Mouse (Mus musculus) right cerebral cortex, postnatal 36 days (tissue): ENCODE measurements around the gene Slain1.
A peak's percentile ranks its signal among the peaks of the same experiment; 100 is the strongest.

Source experiments
- DNase-seq, 2 experiments: peaks; one replicate each; pipeline ENCODE4 v3.0.0; 2022; ENCODE audit warnings: low spot score in 2 of 2, mixed read lengths in 1 of 2

The Slain1 gene

DNA sequence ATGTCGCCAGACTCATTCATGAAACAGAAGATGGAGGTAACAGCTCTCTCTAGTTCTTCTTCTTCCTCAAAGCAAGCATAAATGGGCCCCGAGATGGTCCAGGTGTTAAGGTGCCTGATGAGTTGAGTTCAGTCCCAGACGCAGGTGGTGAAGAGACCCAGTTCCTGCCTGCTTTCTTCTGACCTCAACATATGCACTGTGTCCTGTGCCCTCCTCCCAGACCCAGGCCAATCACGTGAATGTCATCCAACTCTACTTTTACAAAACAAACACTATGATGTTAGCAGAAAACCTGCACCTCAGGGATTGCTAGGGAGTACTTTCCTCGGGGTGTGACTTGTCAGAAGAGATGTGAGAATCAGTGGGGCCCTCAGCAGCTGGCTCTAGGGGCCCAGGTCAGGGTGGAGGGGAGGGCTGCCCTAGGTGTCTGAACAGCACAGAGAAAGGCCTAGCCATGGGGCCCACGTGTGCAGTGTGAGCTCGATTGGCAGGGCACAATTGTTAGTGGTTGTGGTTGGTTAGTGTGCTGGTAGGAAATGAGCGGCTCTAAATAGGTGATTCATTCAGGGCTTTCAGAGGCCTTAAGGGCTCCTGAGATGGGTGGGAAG, 16.4 kb downstream of the Slain1 start:
- no peak for DNase-seq

DNA sequence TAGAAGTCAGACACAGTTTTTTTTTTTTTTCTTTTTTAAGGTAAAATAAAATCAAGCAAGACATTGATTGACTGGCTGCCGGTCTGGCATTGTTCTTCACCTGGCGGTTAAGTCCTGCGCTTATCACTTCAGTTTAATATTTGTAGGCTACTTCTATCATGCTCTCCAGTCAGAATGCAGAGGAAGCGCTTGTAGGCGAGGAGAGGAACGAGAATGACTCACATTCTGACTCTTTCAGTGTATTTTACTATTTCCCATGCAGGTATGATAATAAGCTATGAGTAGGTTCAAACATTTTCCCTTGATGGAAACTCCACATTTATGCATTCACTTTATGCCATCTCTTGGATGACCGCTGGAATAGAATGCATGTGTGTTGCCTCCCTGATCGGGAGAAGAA, 17.0 kb downstream of the Slain1 start:
- DNase-seq: no peak

DNA sequence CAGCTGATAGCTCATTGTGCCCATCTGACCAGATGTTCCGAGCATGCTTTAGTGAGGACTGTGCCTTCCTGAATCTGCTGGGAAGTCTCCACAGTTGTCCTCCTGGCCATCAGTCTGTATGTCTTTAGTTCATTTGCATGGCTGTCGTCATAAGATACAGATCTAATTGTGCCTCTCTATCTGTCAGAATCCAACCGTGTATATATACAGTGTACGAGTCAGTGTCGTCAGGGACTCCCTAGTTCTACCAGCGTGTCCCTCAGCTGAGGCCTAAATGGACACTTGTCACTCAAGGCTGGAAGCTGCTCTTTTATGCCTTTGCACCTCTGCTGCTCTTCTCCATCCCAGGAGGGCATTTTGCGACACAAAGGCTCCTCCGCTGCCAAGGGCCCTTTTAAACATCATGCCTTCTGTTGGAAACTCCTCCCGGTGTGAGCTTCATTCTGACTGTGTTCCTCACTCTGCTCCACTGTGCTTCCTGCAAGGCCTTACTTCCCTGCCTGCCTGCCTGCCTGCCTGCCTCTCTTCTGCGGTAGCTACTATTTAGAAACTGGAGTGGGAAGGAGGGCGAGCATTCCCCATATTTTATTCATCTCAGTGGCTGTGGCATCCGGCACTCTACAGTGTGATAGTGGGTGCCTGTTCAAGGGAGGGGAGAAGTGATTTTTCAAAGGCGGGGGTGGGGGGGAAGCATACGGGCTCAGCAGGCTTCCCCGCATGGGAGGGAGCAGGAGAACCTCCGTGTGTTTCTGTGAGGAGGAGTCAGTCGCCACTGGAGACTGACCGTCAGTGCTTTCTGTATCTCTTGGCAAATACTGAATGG, 29.6 kb downstream of the Slain1 start:
- peak in 1 of 2 experiments; percentile 41 for DNase-seq

DNA sequence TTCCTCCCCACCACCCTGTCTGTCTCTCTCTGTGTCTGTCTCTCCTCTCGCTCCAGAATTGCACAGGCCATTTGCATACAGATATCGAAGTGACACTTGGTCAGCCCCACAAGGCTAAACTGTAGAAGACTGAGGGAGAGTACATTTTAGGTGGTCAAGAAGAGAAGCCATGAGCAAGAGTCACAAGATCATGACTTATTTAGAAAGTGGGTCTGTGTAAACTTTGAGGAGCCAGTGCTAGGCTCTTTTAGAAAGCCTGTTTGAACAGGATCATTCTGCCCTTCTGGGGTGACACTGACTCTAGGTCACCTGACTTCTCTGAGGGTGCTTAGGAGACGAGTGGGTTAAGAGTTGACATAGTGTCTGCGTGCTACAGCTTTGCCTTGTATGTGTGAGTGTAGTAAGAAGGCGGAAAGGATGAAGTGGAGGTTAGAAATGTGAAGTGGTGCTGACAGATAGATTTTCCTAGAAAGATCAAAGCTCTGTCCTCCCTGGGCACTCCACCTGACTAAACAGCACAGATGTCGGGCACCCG, 30.3 kb downstream of the Slain1 start:
- DNase-seq: no peak

DNA sequence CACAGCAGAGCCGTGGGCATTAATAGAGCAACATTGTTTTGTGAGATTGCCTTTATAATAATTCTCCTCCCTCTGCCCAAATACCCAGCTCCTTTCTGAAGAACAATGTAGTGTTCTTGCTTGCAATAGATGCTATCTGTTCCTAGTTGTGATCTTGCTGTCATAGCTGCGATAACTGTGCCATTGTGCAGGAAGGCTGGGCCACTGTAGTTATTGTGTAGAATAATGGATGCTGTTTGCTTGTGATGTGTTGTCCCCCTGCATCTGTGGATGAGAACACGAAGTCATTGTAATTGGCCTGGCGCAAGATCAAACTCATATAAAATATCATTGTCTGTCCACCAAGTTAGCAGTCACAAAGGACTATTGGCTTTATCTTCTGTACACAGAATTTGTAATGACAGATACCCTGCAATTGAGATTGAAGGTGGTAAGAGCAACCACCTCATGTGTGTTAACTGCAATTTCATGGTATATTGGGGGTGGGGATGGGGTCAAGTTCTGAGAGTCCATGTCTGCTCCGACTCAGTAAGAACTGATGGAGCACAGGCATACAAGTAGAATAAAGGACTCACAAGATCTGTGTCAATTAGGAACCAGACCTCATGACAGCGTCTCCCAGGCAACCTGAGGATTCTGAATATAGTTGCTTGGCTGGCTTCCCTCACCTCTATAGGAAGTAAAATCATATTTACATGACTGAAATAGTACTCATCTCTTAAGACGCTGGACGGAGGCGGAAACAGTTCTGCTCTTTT, 32.8 kb downstream of the Slain1 start:
- no peak for DNase-seq

DNA sequence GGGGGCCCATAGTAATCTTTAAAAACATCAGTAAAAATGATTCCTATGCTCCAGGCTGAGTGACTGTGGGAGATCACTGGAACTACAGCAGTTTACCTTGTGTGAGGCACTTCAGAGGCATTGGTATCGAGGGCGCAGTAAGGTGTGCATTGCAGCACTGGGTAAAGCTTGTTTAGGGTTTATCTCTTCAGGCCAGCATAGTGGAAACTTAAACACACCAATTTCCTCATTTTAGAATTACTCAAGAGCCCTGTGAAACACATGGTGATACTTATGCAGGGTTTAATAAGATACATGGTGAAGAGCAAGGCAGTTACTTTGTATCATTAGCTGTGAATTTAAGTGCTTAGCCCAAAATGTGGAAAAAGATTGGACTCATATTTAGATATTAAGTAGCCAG, 37.0 kb downstream of the Slain1 start:
- no peak for DNase-seq

DNA sequence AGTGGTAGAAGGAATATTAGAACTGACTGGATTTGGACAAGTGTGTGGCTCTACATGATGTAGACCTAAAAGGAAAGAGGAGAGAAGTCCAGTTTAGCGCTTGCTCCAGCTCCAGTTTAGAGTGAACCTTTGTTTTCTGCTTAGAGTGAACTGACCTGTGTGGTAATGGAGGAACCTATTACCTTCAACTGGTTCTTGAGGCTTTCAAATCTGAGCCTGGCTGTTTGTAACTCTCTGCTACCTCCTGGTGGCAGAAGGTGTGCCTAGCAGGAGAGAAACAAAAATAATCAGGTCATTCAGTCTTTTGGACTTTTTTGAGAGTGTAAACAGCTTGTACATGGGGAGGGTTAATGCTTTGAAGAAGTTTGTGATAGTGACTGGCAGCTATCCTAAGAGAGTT, 44.3 kb downstream of the Slain1 start:
- no peak for DNase-seq

DNA sequence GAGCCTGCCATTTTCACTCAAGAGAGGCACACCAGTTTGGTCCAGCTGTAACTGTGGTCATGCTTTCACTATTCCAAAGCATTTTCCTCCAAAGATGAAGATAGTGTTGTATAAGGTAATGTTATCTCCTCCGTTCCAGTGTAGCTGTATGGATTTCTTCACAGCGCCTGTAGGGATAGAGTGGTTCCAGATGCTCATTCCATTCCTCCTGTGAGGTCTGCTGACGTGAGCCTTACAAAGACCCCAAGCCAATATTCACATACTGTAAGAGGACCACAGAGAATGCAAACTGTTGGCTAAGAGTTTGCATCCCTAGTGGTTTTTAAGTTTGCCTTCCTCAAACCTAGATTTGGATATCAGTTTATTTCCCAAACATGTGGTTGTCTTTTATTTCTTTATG, 45.6 kb downstream of the Slain1 start:
- no peak for DNase-seq

DNA sequence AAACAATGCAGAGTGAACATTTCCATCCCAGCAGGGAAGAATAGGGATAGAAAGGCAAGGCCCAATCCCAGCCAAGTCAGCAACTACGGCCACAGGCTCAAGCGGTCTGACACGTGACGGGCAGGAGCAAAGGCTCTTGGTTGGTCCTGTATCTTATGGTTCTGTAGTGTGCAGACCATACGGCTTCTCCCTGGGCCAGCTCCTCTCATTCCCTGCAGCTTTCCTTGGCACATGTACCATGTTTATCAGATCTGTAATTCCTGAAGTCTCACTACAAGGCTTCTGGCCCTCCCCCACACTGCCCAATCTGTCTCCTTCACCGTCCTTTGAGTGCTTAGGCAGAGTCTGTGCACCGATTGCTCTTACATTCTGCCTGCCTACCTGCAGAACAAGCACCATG, 47.1 kb downstream of the Slain1 start:
- DNase-seq: no peak

DNA sequence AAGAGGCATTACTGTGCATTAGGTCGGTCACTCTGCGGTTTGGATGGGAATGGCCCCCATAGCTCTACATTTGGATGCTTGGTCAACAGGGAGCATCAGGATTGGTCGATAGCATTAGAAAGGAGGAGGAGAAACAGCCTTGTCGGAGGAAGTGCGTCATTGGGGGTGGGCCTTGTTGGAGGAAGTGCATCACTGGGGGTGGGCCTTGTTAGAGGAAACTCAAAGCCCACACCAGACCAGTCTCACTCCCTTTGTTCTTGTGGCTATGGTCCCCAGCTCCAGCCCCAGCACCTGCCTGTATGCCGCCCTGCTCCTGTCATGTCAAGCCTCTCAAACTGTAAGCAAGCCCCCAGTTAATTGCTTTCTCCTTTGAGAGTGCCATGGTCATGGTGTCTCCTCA, 49.3 kb downstream of the Slain1 start:
- no peak for DNase-seq

DNA sequence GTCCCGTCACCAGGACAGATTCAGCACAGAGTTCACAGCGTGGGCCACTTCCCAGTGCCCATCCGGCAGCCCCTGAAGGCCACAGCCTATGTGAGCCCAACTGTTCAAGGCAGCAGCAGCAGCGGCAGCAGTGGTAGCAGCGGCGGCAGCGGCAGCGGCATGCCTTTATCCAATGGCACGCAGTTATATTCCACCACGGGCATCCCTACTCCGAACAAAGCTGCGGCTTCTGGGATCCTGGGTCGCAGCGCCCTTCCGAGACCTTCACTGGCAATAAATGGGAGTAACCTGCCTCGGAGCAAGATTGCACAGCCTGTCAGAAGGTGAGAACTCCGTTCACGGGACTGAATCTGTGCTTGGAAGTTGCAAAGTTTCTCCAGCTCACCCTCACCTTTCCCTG, 52.5 kb downstream of the Slain1 start:
- no peak for DNase-seq

DNA sequence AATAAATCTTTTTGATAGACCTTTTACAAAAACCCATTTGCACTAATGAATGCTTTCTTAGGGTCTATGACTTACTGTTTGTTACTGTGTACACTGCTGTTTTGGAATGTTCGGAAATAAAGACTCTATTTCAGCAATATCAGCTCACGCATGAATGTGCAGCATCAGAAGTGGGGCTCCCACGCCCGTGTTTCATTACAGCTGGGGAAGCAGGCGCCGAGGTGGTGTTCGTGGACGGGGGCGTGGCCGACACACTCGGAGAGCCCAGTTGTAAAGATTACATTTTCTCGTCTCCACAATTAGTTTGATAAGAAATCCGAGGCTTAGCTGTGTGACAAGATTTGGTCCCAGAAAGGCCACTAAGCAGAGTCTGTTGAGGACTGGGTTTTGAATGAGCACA, 54.7 kb downstream of the Slain1 start:
- DNase-seq: no peak

DNA sequence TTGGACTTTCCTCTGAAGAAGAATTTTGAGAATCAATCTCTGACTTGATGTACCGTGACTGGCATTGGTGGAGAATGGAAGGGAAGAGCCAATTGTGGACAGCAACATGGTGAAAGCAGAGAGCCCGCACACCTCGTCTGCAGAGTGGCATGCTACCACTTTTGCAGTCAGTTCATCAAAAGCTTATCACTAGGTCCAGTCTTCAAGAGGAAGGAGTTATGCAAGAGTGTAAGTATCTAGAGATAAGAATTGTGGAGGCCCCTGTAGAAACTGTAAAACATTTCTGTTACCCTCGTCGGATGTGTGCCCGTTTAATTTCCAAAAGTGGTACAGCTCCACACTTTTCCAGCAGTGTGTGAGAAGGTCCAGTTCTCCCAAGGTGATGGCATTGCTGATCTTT, 56.3 kb downstream of the Slain1 start:
- DNase-seq: no peak

DNA sequence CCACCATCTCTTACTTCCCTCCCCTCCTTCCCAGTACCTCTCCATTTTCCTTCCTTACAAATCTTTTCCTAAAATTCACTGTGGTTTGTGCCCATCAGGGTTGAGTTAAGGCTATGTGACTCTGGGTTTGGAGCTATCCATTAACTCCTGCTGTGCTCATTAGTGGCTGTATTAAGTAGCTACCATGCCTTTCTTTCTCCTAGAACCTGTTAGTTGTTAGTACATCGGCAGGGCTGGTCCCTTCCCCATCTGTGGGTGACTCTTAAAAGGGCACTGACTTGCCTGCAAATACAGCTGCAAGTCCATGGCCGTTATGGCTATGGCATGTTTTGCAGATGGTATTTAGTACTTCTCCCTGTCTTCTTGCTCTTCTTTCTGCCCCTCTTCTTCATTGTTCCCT, 58.6 kb downstream of the Slain1 start:
- DNase-seq: no peak

DNA sequence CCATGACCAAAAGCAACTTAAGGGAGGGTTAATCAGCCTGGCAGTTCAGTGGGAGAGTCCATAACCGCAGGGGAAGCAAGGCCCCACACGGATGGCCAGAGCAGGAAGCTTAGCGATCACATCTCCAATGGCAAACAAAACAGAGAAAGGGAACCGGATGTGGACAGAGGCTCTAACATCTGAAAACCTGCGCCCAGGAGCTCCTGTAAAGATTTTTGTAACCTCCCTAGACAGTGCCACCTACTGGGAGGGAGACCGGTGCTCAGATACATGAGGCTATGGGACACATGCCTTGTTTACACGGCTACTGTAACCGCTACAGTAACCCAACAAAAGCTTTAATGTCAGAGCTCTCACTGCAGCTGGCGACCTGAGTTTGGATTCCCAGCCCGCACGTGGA, 59.2 kb downstream of the Slain1 start:
- no peak for DNase-seq

DNA sequence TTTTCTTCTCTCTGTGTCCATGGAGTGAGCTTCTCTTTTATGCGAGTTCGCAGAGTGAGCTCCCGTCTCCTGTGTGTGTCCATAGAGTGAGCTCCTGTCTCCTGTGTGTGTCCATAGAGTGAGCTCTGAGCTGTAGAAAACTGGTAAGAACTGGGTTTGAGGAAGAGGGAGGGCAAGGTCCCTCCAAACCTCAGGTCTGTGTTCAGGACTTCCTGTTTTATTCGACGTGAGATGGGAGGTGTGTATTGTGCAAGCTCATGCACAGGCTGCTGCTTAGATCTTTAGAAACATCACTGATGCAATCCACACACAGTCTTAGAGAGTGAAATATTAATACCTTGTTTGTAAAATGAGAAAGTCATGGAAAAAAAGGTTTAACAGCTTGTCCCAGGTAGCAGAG, 63.0 kb downstream of the Slain1 start:
- DNase-seq: no peak

DNA sequence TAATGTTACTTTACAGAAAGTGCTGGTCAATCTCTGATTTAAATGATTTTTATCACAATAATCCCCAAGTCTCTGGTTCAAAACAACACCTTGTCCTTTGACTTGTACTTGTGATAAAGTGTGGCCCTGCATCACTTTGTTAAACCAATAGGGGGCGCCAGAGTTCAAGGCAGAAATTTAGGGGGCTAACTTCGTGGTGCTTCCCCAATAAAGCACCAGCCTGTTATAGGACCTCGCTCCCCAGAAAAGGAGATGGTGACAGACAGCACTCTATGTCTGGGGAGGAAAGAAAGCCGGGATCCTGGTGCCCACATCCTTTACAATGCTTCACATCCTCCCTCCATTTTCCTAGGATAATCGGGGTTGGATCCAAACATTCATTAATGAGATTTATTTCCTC, 67.5 kb downstream of the Slain1 start:
- no peak for DNase-seq

DNA sequence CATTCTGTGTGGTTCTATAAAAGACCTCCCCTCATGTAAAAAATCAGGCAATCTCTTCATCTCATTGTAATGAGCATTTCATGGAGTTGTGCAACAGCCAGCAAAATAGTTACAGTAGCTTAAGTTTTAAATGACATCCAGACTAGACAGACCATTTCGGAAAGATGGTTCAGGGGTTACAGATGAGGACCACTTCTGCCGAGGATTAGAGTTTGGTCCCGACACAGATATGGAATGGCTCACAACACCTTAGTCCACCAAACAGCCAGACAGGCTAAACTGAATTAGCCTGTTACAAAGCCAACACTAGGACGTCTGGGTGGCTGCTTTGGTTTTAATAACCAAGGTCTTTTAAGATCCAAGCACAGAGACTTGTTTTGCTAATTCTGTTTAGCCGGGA, 68.0 kb downstream of the Slain1 start:
- DNase-seq: no peak

DNA sequence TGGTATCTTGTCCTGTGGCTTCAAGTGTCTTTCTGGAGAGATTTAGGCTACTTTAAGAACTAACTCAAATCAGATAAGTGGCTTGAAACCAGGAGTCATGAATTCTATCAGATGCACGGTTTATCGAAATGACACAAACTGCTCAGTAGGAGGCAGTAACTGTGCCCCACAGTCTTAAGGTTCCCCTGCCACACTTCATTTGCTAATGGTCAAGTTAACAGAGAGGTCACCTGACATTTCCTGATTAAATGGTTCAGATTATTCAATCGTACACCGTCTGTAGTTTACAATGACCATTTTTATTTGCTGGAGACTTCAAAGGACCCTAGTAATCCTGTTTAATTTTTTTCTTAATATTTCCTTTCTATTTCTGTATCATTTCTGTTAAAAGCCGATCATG, 68.4 kb downstream of the Slain1 start:
- DNase-seq: no peak

DNA sequence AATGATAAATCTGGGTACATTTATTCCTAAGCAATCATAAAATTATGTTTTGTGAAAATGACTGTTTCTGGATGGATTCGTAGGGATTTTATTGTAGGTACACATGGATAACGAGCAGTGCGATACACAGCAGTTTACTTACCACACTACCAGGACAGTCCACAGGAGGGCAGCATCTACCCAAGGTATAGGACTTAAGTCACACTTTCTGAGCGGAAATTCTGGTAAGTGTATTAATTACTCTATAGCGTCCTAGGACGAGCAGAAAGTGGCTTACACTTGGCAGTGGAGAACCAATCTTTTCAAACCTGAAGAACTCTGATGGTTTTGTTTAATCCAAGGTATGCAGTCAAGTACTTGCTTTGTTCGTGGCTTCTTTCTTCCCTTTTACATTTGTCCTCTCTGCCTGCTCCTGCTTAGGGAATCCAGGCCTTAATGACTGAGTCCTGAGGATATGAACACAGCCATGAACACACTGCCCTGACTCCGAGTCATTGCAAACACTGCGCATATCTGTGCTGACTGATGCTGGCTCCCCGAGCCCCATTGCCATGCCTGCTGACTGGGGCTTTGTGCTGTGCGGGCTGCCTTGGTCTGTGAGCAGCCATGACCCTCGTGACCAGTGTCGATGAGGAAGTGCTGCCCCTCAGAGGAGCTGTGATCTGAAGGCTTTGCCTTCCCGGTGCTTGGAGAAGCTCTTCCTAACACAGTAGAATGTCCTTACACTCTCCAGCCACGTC, 69.0 kb downstream of the Slain1 start:
- peak; percentile 65 to 74 for DNase-seq

DNA sequence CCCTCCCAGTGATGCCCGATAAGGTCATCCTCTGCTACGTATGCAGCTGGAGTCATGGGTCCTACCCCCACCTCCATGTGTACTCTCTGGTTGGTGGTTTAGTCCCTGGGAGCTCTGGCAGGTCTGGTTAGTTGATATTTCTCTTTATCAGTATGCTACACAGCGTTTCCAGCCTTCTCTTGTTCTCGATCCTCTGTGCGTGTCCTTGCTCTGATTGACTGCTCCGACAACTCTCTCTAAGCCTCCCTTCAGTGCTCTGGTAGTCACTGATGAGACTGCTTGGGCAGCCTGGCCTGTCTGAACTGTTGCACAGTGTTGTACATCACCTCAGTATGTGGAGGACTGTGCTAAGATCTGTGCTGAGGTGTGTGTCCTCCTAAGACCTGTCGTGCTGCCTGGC, 70.1 kb downstream of the Slain1 start:
- DNase-seq: no peak
